12 mouse cellular contexts compared by ENCODE assay signal in the genomic region with DNA sequence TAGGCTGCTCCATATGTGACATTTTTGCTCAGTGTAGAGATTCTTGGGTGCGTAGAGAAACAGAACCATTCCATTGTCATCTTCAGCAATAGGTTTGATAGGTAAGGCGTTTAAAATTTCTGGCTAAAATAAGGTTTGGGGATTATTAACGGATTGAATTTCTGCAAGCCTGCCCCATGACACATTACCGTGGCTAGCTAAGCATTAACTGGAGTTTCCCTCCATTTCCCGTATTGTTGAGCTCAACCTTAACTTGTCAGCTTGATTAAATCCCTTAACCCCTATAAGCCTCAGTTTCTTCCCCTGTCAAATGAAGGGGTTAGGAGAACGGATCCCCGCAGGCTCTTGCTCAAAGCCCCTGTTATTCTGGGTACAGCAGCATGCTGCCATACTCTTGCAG. TPM values are rescaled to one million over a fixed set of nuclear protein-coding genes. Genes with fewer than 3 reads are reported as not detected.
"Had no signal": no experiment of that assay in that cellular context is flagged by ENCODE, and none has a peak within 500 bp of the region (broad histone marks: within the 10 kb centered on the region; RNA-seq: fewer than 3 reads in every experiment).

No protein-coding gene starts in this region.

- H3K36me3 ChIP-seq: liver, embryonic 13.5 days had no signal

- ATAC-seq: inflammation-experienced regulatory T-cells, adult 6 months; intestine, embryonic 16.5 days had no signal

- H3K4me2 ChIP-seq: liver, embryonic 13.5 days; midbrain, embryonic 11.5 days had no signal

- H3K4me3 ChIP-seq: layer of hippocampus, adult 2 months; liver, embryonic 13.5 days had no signal

- H3K9me3 ChIP-seq: liver, embryonic 13.5 days had no signal

- H3K9ac ChIP-seq: liver, embryonic 13.5 days had no signal

- H3K27me3 ChIP-seq: liver, embryonic 13.5 days had no signal

- DNase-seq: layer of hippocampus, adult 9-11 months; liver, embryonic 13.5 days; lung, adult 2 months; lung, postnatal 14 days; lung, postnatal 4 days; midbrain, embryonic 14.5 days; thymus, adult 18-20 months; thymus, postnatal 36 days had no signal

- H3K27ac ChIP-seq: layer of hippocampus, adult 2 months; liver, embryonic 13.5 days had no signal

RNA-seq across cellular contexts. Expression of a gene that starts 22.4 kb away (rescaled TPM):
- polyA plus RNA-seq: inflammation-experienced regulatory T-cells, adult 6 months had no signal
